Mouse (Mus musculus) frontal cortex, postnatal 36 days (tissue): ENCODE data around the gene Lrrk1.

Source experiments
- DNase-seq, 2 experiments: peaks; one replicate each; pipeline ENCODE4 v3.0.0; 2022; ENCODE audit warnings: low spot score in 2 of 2

Gene Lrrk1

DNA sequence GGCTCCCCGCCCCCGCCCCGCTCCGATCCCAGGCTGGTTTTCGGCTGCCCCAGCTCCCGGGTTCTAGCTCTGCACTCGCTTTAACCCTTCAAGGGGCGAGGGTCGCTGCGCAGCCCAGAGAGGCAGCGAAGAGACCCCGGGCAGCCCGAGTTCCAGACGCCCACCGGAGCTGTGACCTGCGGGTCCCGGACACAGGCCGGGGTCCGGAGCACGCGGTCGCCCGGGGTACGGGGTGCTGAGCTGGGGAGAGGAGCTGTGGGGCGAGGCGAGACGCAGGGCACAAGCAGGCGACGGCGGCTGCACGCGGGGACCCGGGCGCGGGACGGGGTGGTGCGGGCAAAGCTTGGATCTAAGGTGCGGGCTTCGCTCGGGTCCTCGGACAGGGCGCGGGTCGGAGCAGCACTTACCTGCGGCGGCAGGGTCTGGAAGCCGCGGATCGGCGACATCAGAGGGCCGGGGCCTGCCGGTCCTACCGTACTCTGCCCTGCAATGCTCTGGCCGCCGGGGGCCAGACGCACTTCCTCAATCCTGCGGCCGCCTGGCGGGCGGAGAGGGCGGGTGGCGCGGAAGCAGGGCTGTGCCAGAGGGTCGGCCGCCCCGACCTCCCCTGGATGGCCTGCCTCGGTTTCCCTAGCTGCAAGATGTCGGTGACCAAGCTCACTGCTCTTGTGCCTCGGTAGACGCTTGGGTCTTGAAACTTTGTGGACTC, at the start of gene Lrrk1:
Gene Lrrk1 (minus strand): TSS at position 538 of the 709 bp plus-strand sequence.
- DNase-seq = no peak

DNA sequence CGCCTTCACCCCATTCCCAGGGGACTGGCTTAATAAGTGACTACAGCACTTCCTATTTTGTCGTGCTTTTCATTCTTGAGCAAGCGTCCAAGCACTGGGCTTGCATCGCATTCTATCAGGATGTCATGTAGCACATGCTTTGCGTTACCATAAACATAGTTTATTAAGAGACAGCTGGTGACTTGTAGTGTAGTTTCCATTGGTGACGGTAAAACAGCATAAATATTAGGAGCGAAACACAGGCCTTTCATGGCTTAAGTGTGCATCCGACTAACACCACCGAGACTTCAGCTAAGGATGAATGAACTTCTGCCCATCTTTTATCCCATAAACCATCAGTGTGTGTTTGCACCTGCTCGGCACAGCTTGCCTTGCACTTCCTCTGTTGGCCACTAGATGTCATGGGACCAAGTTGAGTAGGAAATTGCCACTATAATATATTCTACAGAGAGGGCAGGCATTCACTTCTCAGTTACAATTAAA, 46.3 kb upstream of the Lrrk1 start:
- peak; percentile 66 to 85 for DNase-seq

DNA sequence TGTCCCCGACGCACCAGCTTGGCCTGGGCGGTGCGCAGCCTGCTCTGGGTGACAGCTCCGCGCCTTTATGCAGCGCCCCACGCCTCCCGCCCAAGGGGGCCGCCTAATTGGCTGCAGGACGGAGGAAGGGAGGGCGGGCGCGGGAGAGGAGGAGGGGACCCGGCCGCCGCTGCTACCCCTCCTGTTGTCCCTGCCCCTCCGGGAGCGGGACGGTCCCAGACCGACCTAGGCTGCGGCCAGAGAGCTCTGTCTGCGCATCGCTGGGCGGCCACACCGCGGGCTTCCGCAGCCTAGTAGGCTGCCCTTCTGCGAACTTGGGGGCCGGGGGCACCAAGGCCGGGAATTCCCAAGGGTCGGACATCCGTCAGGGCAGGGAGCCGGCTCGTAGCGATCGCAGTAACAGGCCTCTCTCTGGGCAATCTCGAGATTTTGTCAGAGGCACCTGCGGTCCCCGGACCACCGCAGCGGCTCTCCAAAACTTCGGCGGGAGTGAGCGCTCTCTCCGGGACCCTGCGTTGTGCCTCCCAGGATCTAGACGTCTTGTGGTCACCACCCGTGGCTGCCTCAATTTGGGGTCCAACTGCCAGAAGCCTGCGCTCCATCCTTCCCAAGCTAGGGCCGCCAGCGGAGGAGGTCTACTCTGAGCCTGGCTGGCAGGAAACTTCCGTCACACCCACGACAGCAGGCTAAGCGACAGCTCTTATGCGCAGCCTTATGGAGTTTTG, 39.4 kb upstream of the Lrrk1 start, which contains the start of gene Aldh1a3:
Gene Aldh1a3 (minus strand): TSS at position 81 of the 725 bp plus-strand sequence.
- peak; percentile 21 to 35 for DNase-seq

DNA sequence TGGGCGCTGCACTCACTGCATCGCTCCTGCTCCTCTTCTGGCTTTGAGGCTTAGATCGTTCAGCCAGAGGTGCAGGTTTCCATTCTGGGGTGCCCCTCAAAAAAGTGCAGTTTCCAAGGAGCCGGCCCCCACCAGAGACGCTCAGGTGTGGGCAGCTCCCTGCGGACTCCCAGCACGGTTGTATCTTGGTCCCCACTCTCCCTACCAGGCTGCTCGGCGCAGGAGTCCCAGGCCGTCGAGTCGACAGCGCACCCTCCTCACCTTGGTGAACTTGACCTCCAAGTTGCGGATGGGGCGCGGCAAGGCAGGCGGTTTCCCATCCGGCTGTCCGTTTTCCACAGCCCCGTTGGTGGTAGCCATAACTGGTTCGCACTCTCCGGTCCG, 38.9 kb upstream of the Lrrk1 start:
- no peak for DNase-seq

DNA sequence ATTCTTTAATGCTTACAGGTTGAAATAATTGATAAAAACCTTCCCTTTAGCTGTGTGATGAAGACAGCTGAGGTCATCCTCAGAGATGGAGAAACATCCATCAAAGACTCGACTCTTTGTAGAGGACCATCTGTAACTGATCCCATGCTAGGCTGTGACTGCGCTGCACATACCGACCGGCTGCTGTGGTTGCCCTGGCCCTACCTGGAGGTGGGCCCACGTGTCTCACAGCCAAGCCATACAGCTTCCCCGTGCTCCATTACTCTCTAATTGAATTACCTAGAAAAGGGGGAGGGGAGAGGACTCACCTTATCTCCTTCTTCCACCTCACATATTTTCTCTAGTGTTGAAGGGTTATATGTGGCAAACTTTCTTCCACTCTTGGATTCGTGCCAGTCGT, 33.8 kb upstream of the Lrrk1 start:
- DNase-seq = no peak

DNA sequence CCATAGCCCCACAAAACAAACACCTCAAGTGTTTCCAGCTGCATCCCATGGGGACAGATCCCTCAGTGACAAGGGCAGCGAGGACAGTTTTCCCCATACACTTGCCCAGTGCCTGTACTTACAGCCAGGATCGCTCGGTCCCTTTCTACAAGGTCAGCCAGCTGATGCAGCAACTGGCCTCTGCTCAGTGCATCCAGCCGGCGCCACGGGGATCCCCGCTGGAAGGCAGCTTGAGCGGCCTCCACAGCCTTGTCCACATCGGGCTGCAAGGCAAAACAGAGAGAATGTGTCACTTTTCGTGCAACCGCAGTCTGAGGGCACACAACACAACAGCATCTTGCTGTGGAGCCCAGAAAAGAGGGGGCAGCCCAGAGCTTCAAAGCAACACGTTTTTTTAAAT, 30.8 kb upstream of the Lrrk1 start:
- no peak for DNase-seq

DNA sequence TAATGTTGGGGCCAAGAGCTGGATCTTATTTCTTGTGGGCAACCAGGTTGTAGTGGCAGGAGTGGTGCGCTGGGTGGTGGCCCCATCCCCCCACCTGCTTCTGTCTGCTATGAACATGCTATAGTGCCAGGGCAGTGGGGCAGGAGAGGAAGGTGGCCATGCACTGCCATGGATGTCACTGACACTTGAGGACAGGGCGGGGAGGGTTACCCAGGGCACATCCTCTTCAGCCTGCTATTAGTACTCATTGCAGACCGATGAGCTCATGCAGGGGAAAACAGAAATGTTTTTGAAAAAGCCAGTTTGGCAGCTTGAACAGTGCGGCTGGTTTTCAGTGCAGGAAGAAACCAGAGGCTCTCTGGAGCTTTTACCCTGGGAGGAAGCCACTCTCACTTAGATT, 28.7 kb upstream of the Lrrk1 start:
- no peak for DNase-seq

DNA sequence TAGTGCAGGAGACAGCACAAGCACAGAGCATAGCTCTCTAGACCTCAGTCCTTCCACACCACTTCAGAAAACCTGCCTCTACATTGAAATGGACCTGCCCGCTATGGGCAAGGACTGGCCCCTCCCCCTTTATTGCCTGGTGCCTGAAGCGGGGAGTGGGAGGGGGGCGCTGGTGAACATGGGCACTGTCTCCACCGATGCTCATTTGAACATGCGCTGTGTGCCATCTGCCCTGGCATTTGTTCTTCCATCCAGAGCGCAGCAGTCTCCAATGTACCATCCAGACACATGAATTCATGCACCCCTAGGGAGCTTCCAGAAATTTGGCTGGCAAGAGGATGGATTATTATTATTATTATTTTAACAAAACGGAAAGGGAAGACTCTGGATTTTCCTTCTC, 24.9 kb upstream of the Lrrk1 start:
- DNase-seq = no peak

DNA sequence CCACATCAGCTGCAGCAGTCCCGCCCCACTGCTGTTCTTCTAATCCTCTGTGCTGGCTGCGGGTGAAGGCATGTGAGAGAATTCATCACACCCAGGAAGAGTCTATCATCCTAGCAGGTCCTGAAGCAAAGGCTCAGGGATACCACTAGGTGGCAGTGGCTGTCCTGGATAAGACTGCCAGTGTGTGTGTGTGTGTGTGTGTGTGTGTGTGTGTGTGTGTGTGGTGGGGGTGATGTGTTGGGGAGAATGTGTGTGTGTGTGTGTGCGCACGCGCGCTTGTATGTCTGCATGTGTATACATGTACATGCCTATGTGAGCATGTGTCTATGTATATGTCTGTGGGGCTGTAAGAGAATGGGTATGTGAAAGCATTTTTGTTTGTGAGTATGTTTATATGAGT, 21.3 kb upstream of the Lrrk1 start:
- peak in 1 of 2 experiments; percentile 9 for DNase-seq

DNA sequence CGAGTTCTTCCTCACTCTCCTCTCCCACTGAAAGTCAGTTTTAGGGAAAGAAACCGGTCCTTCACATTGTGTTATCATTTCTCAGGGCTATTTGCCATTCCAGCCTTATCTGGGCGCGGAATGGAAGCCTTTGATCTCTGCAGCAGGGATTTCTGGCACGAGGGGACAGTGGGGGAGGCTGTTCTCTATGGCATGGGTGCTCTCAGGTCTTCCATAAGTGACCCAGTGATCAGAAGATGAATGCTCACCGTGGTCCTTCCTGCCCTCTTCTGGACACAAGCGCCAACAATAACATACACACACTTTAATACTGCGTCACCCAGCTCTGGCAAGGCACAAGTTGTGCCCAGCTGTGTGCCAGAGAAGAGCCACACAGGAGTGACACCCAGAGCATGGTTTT, 18.8 kb upstream of the Lrrk1 start:
- no peak for DNase-seq

DNA sequence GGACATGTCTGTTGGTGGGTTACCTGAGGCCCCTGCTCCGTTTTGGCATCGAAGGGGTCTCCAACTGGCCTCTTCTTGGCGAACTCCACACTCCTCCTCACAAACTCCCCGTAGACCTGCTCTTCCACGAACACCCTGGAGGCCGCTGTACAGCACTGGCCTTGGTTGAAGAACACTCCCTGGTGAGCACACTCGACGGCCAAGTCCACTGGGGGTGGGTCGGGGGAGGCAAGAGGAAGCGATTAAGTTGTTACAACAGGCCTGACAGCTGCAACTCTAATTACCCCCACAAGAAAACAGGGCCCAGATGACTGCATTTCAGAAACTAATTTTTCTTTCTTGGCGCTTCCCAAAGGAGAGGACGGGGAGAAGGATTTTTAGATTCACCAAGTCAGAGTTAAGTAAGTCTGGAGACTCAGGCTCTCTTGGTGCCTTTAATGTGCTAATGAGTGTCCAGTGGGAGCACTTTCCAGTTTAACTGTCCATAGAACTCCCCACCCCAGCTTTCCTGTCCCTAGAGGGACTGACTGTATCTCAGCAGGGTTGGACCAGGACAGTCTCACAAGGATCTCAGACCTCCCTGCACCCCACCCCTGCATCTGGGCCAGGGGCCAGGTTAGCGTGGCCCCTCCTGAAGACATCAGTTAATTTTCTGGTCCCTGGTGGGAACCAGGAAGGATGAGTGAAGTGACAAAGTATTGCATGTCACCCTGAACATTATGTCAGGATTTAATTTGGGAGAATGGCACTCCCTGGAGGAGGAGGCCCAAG, 18.0 kb upstream of the Lrrk1 start:
- DNase-seq = no peak

DNA sequence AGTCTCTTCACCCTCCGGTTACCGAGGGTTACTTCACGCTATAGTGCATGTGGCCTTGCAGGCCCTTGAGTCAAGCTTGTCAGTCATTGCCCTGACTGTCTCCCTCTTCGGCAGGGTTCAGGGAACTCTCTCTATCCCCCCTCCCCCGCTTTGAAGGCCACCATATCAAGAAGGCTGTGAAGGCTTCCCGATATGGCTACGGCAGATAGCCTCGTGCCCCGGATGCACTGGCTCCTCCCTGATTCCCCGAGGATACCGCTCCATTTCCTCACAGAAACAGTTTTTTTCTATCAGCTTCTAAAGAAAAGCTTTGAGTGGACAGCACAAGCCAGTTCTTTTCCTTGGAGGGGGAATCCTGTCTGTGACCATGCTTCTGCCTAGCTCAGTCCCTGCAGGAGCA, 17.4 kb upstream of the Lrrk1 start:
- no peak for DNase-seq

DNA sequence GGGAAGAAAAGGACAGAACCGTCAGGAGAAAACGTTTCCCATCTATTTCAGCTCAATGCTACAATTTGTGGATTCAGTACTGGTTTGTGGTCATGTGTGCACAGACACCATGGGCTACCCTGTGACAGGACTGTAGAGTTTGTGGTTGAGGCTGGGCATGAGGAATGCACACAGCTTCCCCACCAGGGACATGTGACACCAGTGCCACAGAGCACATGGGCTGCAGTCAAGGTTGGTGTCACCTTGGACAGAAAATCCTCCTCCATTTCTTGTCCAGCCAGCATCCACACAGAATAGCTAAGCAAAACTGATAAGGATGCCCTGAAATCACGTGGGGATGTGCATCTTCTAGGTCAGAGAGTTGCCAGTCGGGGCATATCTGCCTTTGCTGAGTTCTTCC, 16.7 kb upstream of the Lrrk1 start:
- DNase-seq = no peak

DNA sequence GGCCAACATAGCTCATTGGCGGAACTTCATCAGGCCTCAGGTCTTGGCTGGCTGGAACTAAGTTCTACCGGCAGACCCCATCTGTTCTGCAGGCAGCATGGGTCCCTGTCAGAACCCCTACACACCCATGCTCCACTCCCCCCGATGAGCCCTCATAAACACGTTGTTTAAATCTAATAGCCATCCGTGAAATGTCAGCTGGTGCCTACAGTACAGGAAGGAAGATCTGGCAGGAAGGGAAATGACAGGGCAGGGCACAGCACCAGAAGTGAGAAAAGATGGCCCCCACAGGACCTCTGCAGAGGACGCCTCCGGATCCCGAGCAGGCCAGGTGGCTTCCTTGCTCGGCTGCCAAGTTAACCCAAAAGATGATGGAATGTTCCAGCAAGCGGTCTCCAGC, 16.0 kb upstream of the Lrrk1 start:
- no peak for DNase-seq

DNA sequence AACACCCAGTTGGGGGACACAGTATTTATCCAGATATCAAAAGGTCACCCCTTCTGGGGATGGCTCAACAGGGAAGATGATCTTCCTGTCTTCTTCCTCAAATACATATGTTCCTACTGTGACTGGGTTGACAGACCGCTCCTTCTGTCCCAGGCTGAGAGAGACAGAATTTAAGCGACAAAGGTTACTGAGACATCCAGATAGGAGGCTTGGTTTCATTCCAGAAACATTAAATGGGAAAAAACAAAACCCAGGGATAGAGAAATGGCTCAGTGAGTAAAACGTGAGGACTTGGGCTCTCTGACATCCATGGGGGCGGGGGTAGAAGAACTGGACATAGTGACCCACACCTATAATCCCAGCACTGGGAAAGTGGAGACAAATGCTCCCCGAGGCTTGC, 14.7 kb upstream of the Lrrk1 start:
- no peak for DNase-seq

DNA sequence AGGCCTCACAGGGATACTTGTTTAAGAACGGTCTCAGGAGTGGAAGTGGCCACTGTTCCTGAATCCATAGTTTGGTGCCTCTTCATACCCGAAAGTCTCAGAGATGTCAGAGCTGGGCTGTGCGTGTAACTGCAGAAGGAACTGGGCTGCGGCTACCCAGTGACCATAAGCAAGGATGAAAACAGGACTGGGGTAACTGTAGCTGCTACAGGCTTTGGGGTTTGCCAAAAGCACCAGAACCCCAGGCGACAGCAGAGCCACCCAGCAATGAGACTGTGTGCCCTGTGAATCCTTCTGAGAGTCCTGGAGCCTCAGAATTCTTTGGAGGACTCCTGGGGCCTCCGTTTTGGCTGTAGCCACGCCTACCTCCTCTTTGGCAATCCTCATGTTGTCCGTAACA, 13.5 kb upstream of the Lrrk1 start:
- DNase-seq = no peak

DNA sequence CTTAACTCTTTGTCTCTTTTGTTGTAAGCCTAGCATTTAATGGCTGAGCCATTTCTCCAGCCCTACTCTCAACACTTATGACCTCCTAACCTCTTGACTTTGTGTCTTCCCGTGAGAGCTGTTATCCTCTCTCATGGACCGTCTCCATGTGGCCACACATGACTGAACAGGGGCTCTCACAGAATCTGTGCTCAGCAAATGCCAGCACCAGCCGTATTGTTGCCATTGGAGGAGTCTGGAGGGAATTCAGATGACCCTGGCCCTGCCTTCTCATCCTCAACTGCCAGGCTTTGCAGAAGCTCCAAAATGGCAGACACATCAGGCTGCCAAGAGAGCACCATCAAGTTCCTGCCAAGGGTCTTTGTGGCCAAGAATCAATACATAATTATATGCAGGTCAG, 9.1 kb upstream of the Lrrk1 start:
- DNase-seq = no peak

DNA sequence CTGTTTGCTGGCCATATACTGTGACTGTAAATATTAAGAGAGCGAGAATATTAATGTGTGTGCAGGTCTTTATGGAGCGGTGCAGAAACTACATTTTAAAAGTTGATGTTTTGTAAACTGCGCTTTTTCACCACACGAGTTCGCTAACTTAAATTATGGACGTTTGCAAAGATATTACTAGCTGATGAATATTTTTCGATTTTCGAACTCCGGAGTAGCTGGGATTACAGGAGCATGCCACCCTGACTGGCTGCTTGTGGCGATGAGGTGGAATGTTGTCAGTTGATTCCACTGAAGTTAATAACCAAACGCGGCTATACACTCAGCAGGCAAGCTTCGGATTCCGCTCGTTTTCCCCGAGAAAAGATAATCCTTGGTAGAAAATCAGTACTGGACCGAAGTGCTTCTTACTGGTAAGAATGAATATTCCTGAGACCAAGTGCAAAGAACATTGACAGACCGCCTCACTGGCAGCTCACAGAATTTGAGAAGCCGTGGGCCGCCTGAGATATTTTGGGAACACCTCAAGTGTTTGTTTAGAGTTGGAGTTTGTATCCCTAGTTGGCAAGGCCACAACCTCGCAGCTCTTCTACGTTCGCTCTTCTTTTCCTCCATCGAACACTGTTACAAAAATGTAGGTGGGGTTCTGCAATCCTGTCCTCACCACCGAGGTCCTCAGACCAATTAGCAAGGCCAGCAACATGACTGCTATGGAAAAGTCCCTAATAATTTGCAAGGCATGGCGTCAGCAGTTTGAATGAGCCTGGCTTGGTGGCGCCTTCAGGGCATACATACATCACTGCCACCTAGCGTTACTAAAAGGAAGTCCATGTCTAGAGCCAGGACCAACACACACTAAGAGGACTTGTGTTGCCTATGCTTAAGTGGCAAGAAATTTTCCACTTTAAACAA, 727 bp upstream of the Lrrk1 start:
- peak; percentile 24 to 66 for DNase-seq

DNA sequence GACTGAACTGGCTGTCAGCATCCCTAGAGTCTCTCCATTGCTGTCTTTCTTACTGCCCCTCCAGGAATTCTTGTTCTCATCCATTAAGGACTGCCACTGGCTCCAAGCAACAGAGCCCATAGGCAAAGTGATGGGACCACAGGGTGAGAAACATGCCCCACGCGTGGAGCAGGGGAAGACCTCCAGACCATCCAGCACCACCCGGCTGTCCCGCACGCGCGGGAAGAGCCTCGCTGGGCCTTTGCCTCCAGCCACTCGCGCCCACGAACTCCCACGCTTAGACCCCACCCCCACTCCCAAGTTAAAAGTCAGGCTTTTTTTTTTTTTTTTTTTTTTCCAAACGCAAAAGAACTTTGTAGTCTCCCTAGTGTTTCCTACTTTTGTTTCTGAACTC, 734 bp downstream of the Lrrk1 start:
- no peak for DNase-seq

DNA sequence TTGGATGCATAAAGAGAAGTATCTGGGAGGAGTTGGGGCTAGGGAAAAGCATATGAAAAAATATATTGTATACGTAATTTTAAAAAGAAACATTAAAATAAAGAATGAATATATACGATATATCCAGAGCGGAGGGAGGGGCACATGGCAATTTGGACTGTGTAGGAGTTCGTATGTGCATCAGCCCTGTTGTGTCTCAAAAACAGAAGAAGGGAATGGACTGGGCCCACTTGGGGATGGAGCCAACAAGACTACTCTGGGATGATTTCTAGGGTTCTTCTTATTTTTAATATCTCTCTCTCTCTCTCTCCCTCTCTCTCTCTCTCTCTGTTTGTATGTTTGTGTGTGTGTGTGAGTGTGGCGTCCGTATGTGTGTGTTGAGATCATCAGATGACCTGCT, 1.7 kb downstream of the Lrrk1 start:
- no peak for DNase-seq

DNA sequence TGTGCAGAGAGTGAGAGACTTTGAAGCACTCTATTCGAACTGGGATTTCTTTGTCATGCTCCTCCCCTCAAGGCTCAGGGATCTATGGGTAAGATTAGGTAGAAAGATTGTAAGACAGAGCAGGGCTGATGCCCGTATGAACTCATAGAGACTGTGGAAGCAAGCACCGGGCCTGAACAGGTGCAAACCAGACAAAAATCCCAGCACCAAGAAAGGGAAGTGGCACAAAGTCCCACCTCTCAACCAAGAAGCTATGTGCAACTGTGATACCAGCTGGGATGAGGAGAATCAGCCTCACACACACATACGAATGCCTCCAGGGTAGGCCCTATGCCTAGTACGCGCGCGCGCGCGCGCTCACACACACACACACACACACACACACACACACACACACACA, 2.3 kb downstream of the Lrrk1 start:
- DNase-seq = no peak

DNA sequence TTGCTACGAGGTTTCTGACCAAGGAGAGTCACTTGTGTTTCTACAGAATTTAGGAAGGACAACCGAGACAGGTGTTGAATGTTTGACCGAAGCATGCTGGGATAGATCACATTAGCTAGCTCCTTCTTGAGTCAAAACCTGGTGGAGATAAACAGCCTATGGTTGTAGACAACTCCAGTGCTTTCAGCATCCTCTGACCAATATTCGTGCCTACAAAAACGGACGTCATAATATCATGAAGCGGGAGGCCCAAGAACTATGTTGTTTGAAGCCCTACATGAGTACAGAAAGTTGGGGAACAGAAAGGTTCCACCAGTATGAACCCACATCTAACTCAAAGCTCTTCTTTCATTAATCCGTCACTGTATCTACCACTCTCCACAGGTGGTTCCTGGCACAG, 3.3 kb downstream of the Lrrk1 start:
- no peak for DNase-seq
